Mouse (Mus musculus): ENCODE results near the gene Rae1.

The Rae1 gene

DNA sequence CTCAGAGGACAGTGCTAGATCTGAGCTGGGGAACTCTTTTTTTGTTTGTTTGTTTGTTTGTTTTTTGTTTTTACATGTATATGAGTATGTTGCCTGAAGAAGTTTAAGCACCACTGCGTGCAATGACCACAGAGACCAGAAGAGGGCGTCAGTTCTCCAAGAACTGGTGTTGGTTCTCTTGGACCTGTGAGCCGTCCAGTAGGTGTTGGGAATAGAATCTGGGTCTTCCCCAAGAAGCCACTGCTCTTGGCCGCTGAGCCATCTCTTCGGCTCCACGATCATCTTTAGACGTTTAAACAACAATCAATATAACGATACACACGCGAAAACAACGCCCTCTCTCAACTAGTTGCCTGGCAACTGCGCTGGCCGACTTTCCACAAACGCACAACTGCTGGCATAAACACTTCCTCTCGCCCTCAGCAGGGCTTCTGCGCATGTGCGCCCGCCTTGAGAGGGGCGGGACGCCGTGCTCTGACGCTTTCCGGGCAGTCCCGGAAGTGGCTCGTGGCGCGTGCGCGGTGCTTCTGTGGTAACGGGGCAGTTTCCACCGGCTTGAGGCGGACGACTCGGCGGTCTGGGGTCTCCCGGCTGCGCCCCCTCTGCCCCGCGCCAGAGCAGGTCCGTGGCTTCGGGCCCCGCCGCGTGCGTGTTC is at the start of gene Rae1:
TSS of gene Rae1 (plus strand) at position 488 of the 655 bp plus-strand sequence.
- peak; percentile 95 for DNase-seq (ENCODE audit: low read depth, low spot score)

DNA sequence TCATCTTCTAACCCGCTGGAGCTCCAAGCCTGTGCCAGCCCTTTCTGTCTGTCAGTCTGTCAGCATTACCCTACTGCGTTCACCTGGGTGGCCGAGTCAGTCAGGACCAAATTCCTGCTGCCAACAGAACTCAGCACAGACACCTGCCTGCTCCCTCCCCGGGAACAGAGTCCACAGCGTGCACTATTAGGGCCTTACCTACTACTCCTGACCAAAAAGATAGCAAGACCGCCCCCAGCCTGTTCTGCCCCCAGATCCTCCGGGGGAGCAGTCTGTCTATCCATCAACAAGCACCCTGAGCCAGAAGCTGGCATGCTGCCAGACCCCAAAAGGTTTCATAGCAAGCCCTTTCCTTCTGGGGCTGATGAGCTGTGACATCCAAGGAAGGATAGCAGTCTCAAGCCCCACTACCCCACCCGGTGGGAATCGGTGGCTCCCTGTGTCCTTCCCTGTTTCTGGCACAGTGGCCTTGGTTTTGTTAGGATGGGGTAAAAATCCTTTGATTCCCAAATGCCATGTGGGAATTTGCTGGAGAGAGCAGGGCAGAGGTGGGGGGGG is 49.7 kb upstream of the Rae1 start:
- DNase-seq (ENCODE audit: low read depth, low spot score): no peak

DNA sequence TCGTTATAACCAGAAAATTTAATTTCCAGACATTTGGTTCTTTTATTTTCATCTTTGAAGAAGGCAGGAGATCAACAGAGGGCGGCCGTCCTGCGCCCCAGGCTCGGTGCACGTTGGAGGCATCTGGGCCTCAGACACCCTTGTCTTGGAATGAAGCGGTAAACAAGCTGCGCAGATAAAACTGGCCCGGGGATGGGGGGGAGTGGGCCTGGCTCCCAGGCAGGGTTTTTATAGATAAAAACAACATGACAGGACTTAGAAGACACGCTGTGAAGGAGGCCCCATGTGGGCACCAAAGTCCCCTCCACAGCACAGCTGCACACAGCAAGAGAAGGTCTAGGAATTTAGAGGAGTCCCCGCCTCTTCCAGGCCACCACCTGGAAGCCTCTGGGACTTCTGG is 49.2 kb upstream of the Rae1 start:
- DNase-seq (ENCODE audit: low read depth, low spot score): no peak

DNA sequence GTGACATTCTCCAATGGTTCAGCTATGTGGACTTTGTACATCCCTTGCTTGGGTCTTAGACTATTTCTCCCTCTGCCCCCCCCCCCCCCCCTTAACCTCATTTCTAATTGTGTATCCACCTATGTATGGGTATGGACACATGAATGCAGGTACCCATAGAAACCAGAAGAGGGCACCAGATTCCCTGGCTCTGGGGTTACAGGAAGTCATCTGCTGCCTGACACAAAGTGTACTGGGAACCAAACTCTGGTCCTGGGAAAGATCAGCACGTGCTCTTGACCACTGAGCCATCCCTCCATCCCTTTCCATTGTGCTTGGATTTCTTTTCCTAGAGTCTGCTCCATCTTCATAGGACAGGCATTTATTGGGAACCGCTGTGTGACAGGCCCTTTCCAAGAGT is 47.9 kb upstream of the Rae1 start:
- DNase-seq (ENCODE audit: low read depth, low spot score): no peak

DNA sequence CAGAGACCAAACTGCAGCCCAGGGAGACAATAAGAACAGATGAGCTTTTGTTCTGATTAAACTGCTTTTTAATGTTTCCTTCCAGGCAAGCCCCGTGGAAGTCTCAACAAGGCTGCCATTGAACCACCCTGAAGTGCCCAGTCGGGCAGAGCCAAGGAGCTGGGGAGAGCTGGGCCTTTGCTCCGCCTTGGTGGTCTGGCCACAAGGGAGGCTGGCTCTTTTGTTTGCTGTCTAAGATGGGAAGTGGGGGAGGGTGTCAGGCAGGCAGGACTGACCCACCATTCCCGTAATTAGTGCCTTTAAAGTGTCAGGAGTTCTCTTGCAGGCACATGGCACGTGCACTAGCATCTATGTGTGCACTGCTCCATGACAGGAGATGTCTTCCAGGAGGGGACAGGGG is 41.3 kb upstream of the Rae1 start:
- DNase-seq (ENCODE audit: low read depth, low spot score): no peak

DNA sequence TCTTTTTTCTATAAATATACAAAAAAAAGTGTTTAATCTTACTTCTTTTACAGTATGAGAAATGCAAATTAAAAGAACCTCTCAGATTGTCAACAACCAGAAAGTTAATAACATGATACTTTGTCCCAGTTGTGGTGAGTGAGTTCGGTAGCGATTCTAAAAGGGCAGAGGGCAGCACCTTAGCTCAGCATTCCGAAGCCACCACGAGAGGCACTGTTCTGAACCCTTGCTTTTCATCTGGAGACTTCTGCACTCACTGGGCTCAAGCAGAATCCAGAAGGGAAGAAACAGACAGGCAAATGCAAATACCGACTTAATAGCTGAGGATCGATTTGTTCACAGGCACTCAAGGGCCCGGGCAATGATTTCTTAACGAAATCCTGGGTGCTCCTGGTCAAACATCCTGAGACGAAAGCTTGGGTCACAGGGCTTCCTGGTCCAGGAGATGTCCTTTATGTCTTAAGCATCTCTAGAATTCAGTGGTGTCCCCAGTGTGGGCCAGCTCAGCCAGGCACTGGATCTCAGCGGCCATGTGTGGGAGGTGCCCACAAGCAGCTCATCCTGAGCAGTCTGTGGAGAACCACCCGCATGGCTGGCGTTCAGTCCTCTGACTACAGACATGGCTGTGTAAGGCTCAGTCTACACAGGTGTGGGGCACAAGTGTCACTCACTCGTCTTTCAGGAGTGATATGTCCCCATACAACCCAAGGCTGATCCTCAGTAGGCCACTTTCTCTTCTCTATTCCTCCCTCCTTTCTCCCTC is 40.7 kb upstream of the Rae1 start:
- no peak for DNase-seq (ENCODE audit: low read depth, low spot score)

DNA sequence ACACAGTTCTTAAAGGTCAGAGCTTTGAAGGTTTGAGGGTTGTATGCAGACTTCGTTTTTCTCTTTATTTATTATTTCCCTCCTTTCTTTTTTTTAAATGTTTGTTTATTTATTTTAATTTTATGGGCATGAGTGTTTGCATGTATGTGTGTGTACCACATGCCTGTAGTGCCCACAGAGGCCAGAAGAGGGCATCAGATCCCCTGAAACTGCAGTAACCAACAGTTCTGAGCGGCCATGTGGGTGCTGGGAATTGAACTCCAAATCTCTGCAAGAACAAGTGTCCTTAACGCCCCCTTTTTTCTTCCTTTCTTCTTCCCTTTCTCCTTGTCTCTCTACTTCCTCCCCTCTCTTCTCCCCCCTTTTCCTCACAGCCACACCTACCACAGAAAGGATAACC is 39.6 kb upstream of the Rae1 start:
- no peak for DNase-seq (ENCODE audit: low read depth, low spot score)

DNA sequence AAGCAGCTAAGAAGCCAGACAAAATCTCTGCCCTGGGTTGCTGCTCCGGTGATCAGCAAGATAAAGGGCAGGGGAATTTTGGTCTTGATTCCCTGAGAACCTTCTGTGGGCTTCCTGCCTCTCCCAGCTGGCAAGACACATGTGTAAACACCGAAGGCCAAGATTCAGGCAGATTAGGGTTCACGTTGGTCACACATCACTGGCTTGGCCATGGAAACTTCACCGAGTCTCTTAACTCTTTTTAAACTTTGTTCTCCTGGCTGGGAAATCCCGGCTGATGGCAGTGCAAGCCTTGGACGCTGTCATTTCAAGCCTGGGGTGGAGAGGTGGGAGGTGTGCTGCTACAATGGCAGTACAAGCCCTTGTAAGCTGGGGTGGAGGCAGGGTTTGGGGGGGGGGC is 38.7 kb upstream of the Rae1 start:
- DNase-seq (ENCODE audit: low read depth, low spot score): no peak

DNA sequence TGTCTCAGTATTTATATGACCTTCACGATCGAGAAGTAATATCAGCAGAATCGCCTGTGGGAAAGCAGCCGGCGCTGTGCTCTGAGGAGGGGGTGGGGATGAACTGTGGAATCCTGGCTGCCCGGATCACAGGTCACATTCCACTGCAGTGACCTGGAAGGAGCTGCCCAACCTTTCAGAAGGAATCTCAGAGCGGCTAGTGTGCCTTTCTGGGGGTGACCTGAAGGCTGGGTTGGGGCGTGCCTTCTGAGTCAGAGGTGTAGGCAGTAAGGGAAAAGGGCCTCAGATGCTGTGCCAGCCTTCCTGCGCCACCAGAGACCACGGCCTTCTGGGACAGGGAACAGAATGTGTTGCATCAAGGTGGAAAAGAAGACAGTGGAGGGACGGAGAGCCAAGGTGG is 34.7 kb upstream of the Rae1 start:
- no peak for DNase-seq (ENCODE audit: low read depth, low spot score)

DNA sequence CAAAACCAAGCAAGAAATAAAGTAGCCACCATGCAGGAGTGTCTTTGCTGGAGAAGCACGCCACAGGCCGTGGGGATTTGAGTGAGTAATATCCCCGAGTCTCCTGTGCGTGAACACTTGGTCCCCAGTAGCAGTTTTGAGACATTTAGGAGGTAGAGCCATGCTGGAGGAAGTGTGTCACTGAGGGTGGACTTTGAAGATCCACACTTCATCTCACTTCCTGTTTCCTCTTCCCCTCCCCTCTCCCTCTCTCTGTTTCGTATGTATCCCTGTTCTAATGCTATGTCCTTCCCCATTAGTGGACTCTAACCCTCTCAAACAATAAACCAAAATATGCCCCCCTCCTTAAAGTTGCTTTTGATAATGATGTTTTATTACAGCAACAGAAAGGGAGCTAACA is 33.4 kb upstream of the Rae1 start:
- no peak for DNase-seq (ENCODE audit: low read depth, low spot score)

DNA sequence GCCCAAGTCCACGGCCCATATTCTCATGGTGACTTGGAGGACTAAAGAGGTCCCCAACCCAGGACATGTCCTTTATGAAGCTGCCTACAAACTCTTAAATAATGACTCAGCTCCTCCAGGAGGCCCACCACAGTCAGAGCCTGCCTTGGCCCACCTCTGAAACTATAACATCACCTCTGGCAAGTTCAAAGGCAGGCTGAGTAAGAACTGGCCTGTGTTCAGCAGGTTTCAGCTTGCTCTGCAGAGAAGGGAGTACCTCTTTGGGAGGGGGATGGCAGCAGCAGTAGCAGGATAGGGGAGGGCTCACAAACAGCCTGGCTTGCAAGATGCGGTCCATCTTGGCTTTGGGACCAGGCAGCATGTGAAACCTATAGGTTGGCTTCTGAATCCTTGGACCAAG is 28.1 kb upstream of the Rae1 start:
- DNase-seq (ENCODE audit: low read depth, low spot score): no peak

DNA sequence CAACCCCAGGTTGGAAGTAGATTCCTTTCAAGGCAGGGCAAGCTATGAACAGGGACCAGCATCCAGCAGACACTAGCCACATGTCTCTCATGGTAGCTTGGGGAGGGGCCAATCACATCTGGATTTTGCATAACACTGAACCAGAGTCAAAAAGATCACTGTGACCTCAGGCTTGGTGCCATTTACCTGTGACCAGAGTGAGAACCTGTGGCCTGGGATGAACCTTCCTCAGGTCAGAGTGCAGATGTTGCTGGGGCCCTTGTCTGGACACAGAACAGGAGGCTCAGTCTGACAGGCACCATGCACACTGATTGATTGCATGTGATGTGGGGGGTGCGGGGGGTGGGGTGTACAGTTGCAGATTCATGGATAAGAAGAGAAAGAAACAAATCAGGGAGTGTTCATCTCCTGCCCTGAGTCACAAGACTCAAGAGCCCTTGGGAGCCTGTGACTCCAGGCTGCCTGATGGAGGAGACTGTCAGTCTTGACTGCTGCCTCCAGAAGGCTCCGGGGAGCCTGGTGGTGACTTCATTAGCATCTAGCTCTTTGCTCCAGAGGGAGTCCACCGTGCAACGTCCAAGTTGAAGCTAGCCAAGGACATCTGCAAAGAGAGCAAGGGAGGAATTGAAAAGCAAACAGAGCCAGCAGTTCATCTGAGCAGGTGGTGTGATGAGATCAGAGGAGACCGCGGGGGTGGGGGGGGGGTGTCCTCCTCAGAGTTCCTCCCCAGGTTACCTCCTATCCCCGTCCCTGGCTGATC is 25.9 kb upstream of the Rae1 start:
- DNase-seq (ENCODE audit: low read depth, low spot score): no peak

DNA sequence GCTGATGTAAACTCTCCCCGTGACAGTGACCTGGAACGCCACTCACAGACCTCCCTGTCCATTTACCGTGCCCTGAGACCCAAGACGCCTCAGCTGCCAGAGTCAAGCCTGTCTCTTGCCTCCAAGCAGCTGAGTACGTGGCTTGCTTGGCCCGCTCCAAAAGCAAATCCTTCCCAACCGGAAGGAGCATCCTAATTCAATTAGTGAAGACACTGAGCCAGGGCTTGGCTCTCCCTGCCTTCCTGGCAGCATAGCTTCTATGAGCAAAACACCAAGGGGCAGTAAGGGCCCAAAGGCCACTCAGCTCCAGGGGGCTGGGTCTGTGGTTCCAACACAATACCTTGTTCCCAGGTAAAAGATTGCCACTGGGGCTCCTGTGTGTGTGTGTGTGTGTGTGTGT is 25.2 kb upstream of the Rae1 start:
- no peak for DNase-seq (ENCODE audit: low read depth, low spot score)

DNA sequence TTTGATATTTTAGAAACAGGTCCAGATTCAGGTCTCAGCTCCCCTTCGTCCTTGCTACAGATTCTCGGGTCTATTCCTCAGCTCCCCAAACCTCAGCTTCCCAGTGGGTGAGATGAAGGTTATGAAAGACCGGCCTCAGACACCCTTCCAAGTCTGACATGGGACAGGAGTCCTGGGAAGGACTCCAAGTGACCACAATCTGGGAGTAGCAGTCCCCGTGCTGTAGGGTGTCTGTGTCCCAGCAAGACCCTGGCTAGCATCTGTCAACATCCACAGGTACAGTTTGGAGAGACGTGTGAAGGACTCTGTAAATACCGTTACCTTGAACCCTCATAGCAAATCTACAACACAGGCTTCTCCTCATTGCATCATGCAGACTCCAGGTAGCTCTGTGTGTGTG is 24.8 kb upstream of the Rae1 start:
- no peak for DNase-seq (ENCODE audit: low read depth, low spot score)

DNA sequence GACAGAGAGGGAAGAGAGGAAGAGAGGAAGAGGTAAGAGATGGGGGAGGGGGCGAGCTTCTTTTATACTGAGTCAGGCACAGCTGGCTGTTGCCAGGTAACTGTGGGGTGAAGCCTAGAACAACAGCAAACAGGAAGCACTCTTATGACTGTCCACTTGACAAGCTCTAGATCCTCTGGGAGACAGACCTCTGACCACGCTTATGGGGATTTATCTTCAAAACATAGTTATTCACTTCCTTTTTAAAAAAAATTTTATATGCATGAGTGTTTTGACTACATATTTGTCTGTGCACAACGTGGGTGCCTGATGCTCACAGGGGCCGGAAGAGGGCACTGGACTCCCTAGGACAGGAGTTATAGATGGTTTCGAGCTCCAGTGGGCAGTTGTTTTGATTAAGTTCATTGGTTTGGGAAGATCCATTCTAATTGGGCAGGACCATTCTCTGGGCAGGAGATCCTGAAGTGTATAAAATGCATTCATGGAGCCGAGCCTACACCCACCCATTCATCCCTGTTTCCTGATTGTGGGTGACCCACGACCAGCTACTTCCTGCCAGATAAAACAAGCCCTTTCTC is 23.2 kb upstream of the Rae1 start:
- DNase-seq (ENCODE audit: low read depth, low spot score): no peak

DNA sequence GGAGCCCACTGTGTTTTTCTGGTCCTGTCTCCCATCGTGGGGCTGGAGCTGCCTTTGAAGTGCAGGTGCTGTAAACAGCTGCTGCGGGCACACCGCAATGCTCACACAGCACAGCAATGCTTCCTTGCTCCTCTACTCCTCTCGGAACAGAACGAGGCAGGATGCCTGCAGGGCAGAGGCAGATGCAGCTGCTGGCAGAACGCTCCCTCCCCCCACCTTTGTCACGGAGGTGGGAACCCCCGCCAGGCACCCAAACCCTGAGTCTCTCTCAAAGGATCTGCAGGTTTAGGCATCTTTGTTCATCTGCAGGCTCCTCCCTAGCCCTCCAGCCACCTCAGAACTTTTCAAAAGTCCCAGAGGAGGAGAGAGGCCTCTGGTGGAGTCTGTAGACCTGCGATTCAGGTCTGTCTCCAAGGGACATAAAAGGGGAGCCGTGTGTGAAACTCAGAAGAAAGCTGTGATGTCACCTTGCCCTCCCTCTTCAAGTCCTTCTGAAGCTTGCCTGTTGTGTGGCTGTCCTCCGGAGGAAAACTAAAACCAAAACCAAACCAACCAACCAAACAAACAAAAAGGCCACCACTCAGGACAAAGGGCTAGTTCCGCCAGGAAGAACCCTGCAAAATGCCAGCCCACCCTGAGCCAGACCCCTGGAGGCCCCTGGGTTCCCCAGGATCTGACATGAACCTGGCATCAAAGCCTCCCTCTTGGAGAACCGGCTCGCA is 22.3 kb upstream of the Rae1 start, which contains the start of gene Spo11:
TSS of gene Spo11 (plus strand) at position 292 of the 722 bp plus-strand sequence.
- no peak for DNase-seq (ENCODE audit: low read depth, low spot score)

DNA sequence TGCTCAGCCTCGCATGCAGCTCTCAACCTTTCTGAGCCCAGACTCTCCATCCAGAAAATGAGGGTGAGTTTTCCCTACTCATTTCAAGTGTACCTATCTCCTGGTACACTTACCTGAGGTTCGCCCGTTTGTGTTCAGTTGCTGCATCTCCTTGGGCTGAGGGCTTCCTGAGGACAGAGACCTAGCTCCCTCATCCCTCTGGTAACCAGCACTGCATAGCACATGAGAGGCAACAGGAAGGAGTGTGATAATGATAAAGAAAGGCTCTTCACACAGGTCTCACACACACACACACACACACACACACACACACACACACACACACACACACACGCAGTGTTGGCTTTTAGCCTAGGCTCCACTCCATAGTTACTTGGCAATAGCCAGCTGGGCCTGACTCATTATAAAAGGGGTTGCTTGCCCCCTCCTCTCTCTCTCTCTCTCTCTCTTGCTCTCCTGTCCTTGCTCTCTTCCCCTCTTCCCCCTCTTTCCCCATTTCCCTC is 21.7 kb upstream of the Rae1 start:
- no peak for DNase-seq (ENCODE audit: low read depth, low spot score)

DNA sequence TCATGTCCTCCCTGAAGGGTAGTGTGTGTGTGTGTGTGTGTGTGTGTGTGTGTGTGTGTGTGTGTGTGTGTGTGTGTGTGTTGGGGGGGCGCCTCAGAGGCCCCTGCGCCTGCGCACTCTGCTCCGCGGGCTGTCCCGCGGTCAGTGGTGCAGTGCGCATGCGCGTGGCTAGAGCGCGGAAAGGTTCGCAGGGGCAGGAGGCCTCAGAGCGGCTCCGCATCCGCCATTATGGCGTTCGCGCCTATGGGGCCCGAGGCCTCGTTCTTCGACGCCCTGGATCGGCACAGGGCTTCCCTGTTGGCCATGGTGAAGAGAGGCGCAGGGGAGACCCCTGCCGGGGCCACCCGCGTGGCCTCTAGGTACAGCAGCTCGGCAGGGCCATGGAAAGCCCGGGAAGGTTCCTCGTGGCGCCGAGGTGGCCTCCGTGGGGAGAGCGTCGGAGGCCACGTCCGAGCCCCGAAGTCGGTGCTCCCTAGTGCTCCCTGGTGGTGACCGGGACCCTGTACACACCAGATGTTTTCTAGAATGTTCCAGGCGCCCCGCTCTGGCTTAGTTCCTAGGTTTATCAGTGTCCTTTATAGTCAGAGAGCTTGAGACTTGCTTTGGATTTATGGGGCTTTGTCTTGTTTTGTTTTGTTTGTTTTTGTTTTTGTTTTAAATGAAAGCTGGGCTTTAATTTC is 20.1 kb upstream of the Rae1 start:
- no peak for DNase-seq (ENCODE audit: low read depth, low spot score)

DNA sequence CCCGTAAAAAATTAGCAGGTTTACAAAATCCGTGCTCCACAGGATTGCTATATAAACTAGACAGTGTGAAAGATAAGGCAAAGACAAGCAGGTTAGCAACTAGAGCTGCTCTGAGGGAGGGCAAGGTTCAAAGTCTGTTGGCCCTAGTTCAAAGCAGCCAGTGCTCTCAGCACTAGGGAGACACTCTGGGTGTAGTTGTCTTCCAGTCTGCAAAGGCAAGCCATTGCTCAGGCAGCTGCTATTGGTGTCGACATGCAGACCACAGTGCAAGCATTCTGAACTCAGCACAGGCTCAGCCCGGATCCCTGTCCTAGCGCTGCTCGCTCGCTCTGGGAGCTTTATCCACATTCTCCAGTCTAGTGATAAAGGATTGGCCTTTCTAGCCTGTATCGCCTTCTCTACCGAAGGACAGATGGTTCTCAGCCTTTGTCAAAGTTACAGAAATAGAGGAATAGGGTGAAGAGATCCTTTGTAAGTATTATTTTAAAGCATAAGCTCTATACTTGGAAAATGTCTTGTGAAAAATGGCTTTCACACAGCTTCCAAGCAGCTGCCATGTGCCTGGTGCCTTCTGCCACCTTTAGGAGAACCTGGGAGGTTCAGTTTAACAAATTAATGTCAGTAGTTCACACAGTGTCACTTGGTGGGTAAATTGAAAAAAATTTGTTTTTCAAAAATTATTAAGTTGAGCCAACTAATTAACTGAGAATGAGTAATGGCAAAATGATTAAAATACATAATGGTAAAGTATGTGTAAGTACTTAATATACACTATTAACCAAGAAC is 16.9 kb upstream of the Rae1 start:
- DNase-seq (ENCODE audit: low read depth, low spot score): no peak

DNA sequence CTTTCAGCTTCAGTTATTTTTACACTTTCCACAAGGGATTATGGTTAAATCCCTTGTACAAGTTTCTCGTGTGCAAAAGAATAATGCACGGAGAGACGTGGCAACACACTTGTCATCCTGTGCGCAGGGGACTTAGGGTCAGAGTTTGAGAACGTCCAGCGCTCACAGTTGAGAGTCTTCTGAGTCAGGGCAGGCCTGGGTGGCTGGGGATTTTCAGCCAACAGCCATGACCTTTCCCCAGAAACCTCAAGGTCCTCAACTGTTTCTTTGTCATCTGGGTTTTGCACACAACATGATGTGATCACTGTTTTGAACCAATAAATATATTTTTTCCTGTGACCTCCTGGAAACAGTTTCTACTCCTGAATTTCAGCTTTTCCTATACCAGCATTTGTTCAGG is 9.8 kb upstream of the Rae1 start:
- DNase-seq (ENCODE audit: low read depth, low spot score): no peak
